Mouse (Mus musculus): ENCODE data around the gene Nxf3.
"Not testable (repeated sequence)": the region's sequence is repeated elsewhere in the genome, so short reads cannot be mapped to it uniquely, and the experiment has no call there.

The Nxf3 gene

DNA sequence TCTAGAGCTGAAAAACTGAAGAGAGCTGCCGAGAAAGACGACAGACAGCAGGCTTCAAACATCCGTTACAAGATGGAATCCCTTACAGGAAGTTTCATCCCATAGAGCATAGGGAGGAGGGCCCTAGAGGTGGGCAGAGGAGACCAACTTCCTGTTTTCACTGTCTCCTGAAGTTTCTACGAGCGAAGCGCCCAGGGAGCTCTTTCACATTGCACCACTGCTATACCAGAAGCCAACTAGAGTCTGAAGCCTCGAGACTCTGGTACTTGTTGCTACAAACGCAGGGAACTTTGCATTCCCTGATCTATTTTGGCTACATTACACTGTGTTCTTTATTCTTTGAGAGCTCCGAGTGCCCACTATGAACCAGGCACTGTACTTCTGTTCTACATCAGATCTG lies at the start of gene Nxf3:
Nxf3 (minus strand) TSS at position 101 of the 400 bp plus-strand sequence.
- in situ Hi-C loops (cut with MboI), result no loop called here

GRCm38 (mm10) chrX:136127744-136128064 lies 42.6 kb upstream of the Nxf3 start:
- in situ Hi-C loops (cut with MboI), result no loop called here

GRCm38 (mm10) chrX:136127038-136127743 lies 42.1 kb upstream of the Nxf3 start:
- in situ Hi-C loops (cut with MboI), result no loop called here

DNA sequence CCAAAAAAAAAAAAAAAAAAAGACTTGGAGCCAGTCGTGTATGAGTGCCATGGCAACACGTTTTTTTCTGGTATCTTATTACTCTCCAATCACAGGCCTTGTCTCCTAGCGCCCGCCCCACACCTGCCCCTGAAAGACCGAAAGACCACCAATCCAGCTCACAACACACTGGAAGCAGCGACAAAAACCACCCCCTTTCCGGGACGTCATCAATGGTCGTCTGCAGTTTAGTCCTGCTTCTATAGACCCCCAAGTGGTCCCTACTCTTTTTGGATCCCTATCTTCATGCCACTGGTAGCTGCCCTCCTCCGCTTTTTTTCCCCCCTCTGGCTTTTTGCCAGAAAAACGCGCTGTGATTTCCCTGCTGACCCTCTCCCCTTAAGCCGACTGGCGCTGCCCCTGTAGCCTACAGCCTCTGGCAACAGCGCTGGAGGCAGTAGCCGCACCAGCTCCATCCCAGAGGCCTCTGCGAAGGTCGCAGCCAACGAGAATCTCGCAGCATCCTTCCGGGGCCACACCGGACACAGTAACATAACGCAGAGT lies 30.4 kb upstream of the Nxf3 start:
- in situ Hi-C loops (cut with MboI), result no loop called here

DNA sequence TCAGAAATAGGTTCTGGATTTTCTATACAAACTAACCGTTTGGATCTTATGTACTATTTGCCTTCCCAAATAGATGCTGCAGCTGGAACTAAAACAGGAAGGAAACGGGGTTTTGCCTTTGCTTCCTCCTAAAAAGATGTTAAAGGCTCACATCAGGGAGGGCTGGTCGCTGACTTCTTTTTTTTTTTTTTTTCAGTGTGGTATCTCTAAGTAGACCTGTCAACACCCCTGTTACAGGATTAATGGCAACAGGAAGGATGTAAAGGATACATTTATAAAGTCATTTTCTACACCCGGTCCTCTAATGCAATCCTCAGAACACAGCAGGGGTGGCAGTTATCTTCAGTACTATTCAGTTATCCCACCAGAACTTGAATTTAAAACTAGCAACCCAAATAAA lies 30.0 kb upstream of the Nxf3 start:
- in situ Hi-C loops (cut with MboI), result no loop called here

DNA sequence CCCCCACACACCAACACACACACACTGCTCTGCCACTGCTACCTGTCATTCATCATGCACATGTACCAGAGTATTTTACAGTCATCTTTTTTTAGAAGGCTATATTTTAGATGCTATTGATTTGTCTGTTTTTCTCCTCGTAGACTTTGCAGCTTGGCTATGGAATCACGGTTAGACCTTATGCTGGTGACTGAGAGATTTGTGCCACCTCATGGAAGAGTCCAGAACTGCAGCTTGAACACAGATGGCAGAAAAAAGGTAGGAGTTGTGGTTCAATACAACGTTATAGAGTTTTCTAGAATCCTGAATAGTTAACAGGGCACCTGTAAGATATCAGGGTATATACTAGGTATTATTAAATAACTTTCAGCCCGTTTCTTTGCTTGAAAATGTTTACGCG lies 22.9 kb upstream of the Nxf3 start:
- in situ Hi-C loops (cut with MboI), result no loop called here

GRCm38 (mm10) chrX:136104724-136105088 lies 19.7 kb upstream of the Nxf3 start:
- in situ Hi-C loops (cut with MboI), result no loop called here

- in situ Hi-C loops (cut with MboI), result no loop called here
These were observed 19.1 kb upstream of the Nxf3 start for GRCm38 (mm10) chrX:136104046-136104723.

- in situ Hi-C loops (cut with MboI), result no loop called here
These were observed 9.4 kb upstream of the Nxf3 start for GRCm38 (mm10) chrX:136094421-136094820.

- in situ Hi-C loops (cut with MboI), result no loop called here
These were observed 7.6 kb upstream of the Nxf3 start for GRCm38 (mm10) chrX:136092497-136093279.

GRCm38 (mm10) chrX:136068020-136068419 lies 17.0 kb downstream of the Nxf3 start, which contains the start of gene Bex2:
Gene Bex2, minus strand, starts transcription at chrX:136068236.
- in situ Hi-C loops (cut with MboI), result not testable (repeated sequence)

GRCm38 (mm10) chrX:136067201-136067991 lies 17.7 kb downstream of the Nxf3 start:
- in situ Hi-C loops (cut with MboI), result not testable (repeated sequence)

GRCm38 (mm10) chrX:136060698-136061097 lies 24.4 kb downstream of the Nxf3 start:
- in situ Hi-C loops (cut with MboI), result no loop called here

DNA sequence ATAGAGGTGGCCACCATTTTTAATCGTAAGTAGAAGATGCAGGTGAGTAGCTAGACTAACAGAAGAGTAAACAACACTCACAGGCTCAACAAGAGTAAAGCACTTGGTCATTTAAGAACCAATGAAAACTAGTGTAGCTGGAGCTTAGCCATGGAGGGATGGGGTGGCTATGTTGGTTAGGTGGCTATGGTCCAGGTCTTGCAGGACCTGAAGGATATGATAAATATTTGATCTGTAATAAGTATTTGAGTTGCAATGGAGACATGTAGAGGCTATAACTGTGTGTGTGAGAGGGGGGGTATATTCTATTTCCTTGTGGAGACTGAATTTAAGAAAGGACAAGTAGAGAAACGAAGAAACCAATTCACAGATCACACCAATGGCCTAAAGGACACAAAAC lies 33.8 kb downstream of the Nxf3 start:
- in situ Hi-C loops (cut with MboI), result no loop called here

DNA sequence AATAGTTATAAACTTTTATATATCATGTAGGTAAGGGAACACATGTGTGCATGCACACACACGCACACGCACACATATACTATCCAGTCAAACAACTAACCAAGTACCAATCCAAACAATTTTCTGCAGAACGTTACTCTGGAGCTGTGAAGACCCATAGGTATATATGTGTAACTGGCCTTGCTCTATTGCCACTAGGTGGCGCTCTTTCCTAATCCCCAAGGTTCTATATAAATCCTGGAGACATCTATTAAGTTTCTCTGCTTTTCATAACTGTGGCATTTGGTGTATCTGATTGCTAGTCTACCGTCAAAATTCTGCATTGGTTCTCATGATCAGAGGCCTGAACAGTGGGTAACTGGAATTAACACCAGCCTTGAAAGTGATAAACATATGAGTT lies 37.5 kb downstream of the Nxf3 start:
- in situ Hi-C loops (cut with MboI), result no loop called here

DNA sequence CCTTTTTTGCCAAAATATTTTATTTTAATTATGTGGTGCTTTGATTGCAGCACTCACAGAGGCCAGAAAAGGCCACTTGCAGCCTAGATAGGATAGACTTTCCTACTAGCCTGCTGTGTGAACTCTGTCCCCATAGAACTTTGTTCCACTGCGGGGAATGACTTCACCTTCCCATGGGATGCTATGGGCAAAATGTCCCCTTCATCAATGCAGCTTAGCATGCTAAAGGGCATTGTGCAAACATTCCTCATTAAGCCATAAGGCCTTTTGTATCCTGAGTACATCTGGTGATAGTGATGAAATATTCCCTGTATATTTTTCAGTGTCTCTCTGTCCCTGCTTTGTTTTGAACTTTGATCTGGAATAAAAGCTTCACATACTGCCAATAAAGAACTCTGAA lies 41.3 kb downstream of the Nxf3 start:
- in situ Hi-C loops (cut with MboI), result no loop called here

- in situ Hi-C loops (cut with MboI), result not testable (repeated sequence)
These were observed 52.0 kb downstream of the Nxf3 start, which contains the start of gene Arxes1 for GRCm38 (mm10) chrX:136032799-136033763. Gene Arxes1, plus strand, starts transcription at chrX:136033367.

DNA sequence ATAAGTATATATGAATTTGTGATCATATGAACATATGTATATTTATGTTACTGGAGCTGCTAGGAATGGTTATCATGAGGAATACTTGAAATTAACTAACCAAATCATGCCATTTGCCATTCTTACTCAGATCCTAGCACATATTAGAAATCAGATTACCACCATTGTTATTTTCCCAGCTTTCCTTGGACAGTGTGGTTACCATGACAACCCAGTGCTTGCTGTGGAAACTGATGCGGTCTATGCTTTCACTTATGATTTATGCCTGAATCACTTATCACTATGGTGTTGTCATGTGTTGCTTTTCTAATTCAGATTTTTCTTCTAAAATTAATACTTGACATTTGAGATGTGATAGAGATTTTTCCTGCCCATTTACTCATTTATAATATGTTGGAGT lies 54.7 kb downstream of the Nxf3 start:
- in situ Hi-C loops (cut with MboI), result no loop called here

Data from mature B cell (primary cell).